Mouse (Mus musculus) testis, adult 2 months (tissue): ENCODE data around the gene Dcaf15.

ENCODE experiments used
- CTCF ChIP-seq: fragments of 200-500 bp; IDR thresholded peaks from 2 replicates; pipeline ENCODE4 v1.5.1; 2012; ENCODE audit warnings: low read depth, mild to moderate bottlenecking, inconsistent platforms, low read length, moderate library complexity; ENCODE audit not compliant: control insufficient read depth, insufficient read depth, insufficient replicate concordance
- POLR2A ChIP-seq: fragments of 200-500 bp; IDR thresholded peaks from 2 replicates; pipeline ENCODE4 v1.6.1; 2012; ENCODE audit warnings: low read depth, mild to moderate bottlenecking, inconsistent platforms, low read length, moderate library complexity; ENCODE audit not compliant: control insufficient read depth

- TF ChIP-seq POLR2A (no peak), CTCF (no peak)
Measured at GRCm38 (mm10) chr8:84068316-84069035, 36.1 kb downstream of the Dcaf15 start.
